ENCODE assay signal across 7 mouse cellular contexts in genomic region chr13:112754871-112755270, GRCm38 (mm10). TPM values are rescaled to one million over a fixed set of nuclear protein-coding genes. Genes with fewer than 3 reads are reported as not detected.
DNase-seq lines count a peak whose midpoint lies in the region; ATAC-seq and TF ChIP-seq lines count a peak whose summit lies in the region.

No protein-coding gene starts in this region.

- H3K27me3 ChIP-seq in hindbrain, embryonic 10.5 days (ENCODE audit: insufficient read depth, poor library complexity, severe bottlenecking), result no peaks in the 10 kb centered on the region
- no peaks in the 10 kb centered on the region for H3K27me3 ChIP-seq in hindbrain, embryonic 16.5 days (replicated peaks; ENCODE audit: control insufficient read depth, insufficient read depth, low read length)
- H3K27me3 ChIP-seq in limb, embryonic 14.5 days (ENCODE audit: control insufficient read depth, insufficient read depth, low read length), result no peaks in the 10 kb centered on the region
- no peaks in the 10 kb centered on the region for H3K27me3 ChIP-seq in thymus, adult 2 months (ENCODE audit: control insufficient read depth, insufficient read depth, low read length)

- H3K4me2 ChIP-seq in hindbrain, embryonic 16.5 days (ENCODE audit: low read length), result no peak overlapping the region
- H3K4me2 ChIP-seq in limb, embryonic 14.5 days (replicated peaks; ENCODE audit: low read depth, low read length, severe bottlenecking), result no peak overlapping the region

- 53% methylated on average over 4 of the region's 4 CpGs for WGBS in hindbrain, embryonic 10.5 days
- WGBS in hindbrain, embryonic 16.5 days, result 49% methylated on average over 4 of the region's 4 CpGs
- WGBS in limb, embryonic 14.5 days, result 35% methylated on average over 4 of the region's 4 CpGs
- WGBS in thymus, adult 2 months, result 68% methylated on average over 4 of the region's 4 CpGs

- TF ChIP-seq CTCF in thymus, adult 2 months (IDR thresholded peaks at IDR 0.05; ENCODE audit: borderline replicate concordance, control insufficient read depth, extremely low read depth, insufficient read depth, low read length, poor library complexity), result no peak

- no peak overlapping the region for H3K9ac ChIP-seq in hindbrain, embryonic 16.5 days (ENCODE audit: low read depth, low read length)
- no peak overlapping the region for H3K9ac ChIP-seq in limb, embryonic 14.5 days (ENCODE audit: low read depth, low read length, severe bottlenecking)

- H3K4me1 ChIP-seq in hindbrain, embryonic 10.5 days (replicated peaks), result peaks cover 26% of the 10 kb centered on the region
- peaks cover 12% of the 10 kb centered on the region for H3K4me1 ChIP-seq in hindbrain, embryonic 16.5 days (ENCODE audit: control insufficient read depth, insufficient read depth, low read depth, low read length)
- H3K4me1 ChIP-seq in brown adipose tissue, adult 24 weeks (ENCODE audit: control insufficient read depth, insufficient read depth, insufficient read length, low read length), result peaks cover 29% of the 10 kb centered on the region
- peaks cover 48% of the 10 kb centered on the region for H3K4me1 ChIP-seq in limb, embryonic 14.5 days (ENCODE audit: control insufficient read depth, insufficient read depth, low read length)
- H3K4me1 ChIP-seq in thymus, adult 2 months (replicated peaks; ENCODE audit: control insufficient read depth, insufficient read depth, low read length), result peaks cover 8% of the 10 kb centered on the region

- no peak for TF ChIP-seq POLR2A in limb, embryonic 14.5 days (IDR thresholded peaks at IDR 0.05; ENCODE audit: borderline replicate concordance, extremely low read depth, insufficient read depth, insufficient read length)
- TF ChIP-seq POLR2A in thymus, adult 2 months (IDR thresholded peaks at IDR 0.05; ENCODE audit: control insufficient read depth, extremely low read depth, insufficient read depth, low read length, poor library complexity), result no peak

- ATAC-seq in hindbrain, embryonic 16.5 days, result no peak
- no peak for ATAC-seq in limb, embryonic 14.5 days (ENCODE audit: low FRiP score, low read depth)

- H3K36me3 ChIP-seq in hindbrain, embryonic 10.5 days, result no peaks in the 10 kb centered on the region
- no peaks in the 10 kb centered on the region for H3K36me3 ChIP-seq in hindbrain, embryonic 16.5 days (ENCODE audit: control insufficient read depth, insufficient read depth, low read length)
- no peaks in the 10 kb centered on the region for H3K36me3 ChIP-seq in limb, embryonic 14.5 days (ENCODE audit: control insufficient read depth, insufficient read depth, low read length)
- H3K36me3 ChIP-seq in thymus, adult 2 months (ENCODE audit: control insufficient read depth, insufficient read depth, low read length), result no peaks in the 10 kb centered on the region

- peak overlapping the region; percentile 46 for H3K27ac ChIP-seq in hindbrain, embryonic 10.5 days
- no peak overlapping the region for H3K27ac ChIP-seq in hindbrain, embryonic 16.5 days (ENCODE audit: low read depth, low read length)
- H3K27ac ChIP-seq in brown adipose tissue, adult 24 weeks (replicated peaks; ENCODE audit: low read depth, low read length), result 0 out of 2 replicates have a peak overlapping the region, but pooled peaks have one; percentile 51
- H3K27ac ChIP-seq in limb, embryonic 14.5 days (replicated peaks; ENCODE audit: low read depth, low read length), result peak overlapping the region; percentile 78; the same call in 1 of the 2 replicates
- no peak overlapping the region for H3K27ac ChIP-seq in thymus, adult 2 months (ENCODE audit: control insufficient read depth, insufficient read depth, low read length)

- DNase-seq in hindbrain, embryonic 10.5 days (ENCODE audit: low spot score), result no peak
- peak; percentile 83 for DNase-seq in MN1 (ENCODE audit: low spot score)
- no peak for DNase-seq in limb, embryonic 14.5 days (ENCODE audit: low spot score)
- DNase-seq in thymus, adult 2 months, result no peak
- DNase-seq in thymus, adult 18-20 months, result no peak

- no peaks in the 10 kb centered on the region for H3K9me3 ChIP-seq in hindbrain, embryonic 10.5 days
- H3K9me3 ChIP-seq in hindbrain, embryonic 16.5 days (ENCODE audit: control insufficient read depth, low read length), result no peaks in the 10 kb centered on the region
- H3K9me3 ChIP-seq in limb, embryonic 14.5 days (ENCODE audit: control insufficient read depth, low read length), result no peaks in the 10 kb centered on the region

- H3K4me3 ChIP-seq in hindbrain, embryonic 10.5 days, result no peak overlapping the region
- no peak overlapping the region for H3K4me3 ChIP-seq in hindbrain, embryonic 16.5 days (ENCODE audit: low read length)
- H3K4me3 ChIP-seq in brown adipose tissue, adult 24 weeks (ENCODE audit: insufficient read depth, low read depth, low read length), result no peak overlapping the region
- H3K4me3 ChIP-seq in limb, embryonic 14.5 days (replicated peaks; ENCODE audit: low read length), result no peak overlapping the region
- H3K4me3 ChIP-seq in thymus, adult 2 months (ENCODE audit: control insufficient read depth, insufficient read depth, low read length), result no peak overlapping the region

RNA-seq across cellular contexts. Expression of gene Plpp1, which starts 45.7 kb away (rescaled TPM):
- 22.6 and 25.5 TPM in 2 replicates for polyA plus RNA-seq in hindbrain, embryonic 10.5 days (2016; fragmentation: Nextera tagmentation; extraction: Ambion mirVana)
- 78.8 and 85.8 TPM in 2 replicates for polyA plus RNA-seq in hindbrain, embryonic 16.5 days (2015; fragmentation: Nextera tagmentation; extraction: Ambion mirVana)
- 10.1 and 15.5 TPM in 2 replicates for polyA plus RNA-seq in brown adipose tissue, adult 24 weeks (2012; ENCODE audit: insufficient read depth, insufficient read length, missing spikeins)
- 48.8 and 52.9 TPM in 2 replicates for polyA plus RNA-seq in limb, embryonic 14.5 days (2012; rRNA removed)
- polyA plus RNA-seq in limb, embryonic 14.5 days (2014; fragmentation: Nextera tagmentation; extraction: Ambion mirVana), result 66.0 and 70.9 TPM in 2 replicates
- polyA plus RNA-seq in thymus, adult 2 months (2012; rRNA removed), result 10.4 and 13.5 TPM in 2 replicates

Comparison
In these comparisons a context has a peak if more than half of its experiments do, and no peak if none do; other contexts are left out.
1. H3K27ac ChIP-seq: peak in hindbrain, embryonic 10.5 days (single experiment), brown adipose tissue, adult 24 weeks (single experiment) and limb, embryonic 14.5 days (single experiment); none in hindbrain, embryonic 16.5 days (single experiment) and thymus, adult 2 months (single experiment).